Mouse (Mus musculus): ENCODE results near the gene Crispld2. TPM values are rescaled to one million over a fixed set of nuclear protein-coding genes. Genes with fewer than 3 reads are reported as not detected.

The Crispld2 gene
- polyA plus RNA-seq, 1 experiment from 2014 or later: 3.2 TPM

DNA sequence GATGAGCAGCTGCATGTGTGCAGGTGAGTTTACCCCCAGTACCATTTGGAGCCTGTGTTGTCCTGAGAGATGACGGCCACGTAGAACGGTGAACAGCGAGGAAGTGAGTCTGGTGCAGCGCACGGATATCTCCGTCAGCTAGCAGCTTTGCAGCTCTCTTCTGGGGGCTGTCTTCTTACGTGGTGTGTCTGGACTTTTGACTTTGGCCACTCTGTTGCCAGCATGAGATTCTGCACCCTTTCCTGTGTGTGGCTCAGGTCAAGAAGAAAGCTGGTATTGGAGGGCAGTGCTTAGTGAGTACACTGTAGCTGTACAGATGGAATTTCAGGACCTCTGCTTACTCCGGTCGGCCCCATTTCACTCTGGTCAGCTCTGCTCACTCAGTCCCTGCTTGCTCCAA, 34.2 kb upstream of the Crispld2 start:
- Histone ChIP-seq H3K4me3 (ENCODE audit: low read depth, low read length) (no peak overlapping the region), H3K27me3 (ENCODE audit: control insufficient read depth, insufficient read depth, low read depth, low read length) (no peaks in the 10 kb centered on the region), H3K9me3 (replicated peaks; ENCODE audit: control insufficient read depth, low read length) (no peaks in the 10 kb centered on the region), H3K4me2 (ENCODE audit: low read depth, low read length) (no peak overlapping the region), H3K36me3 (ENCODE audit: control insufficient read depth, insufficient read depth) (peaks cover 40% of the 10 kb centered on the region), H3K9ac (ENCODE audit: low read depth, low read length) (no peak overlapping the region), H3K4me1 (ENCODE audit: control insufficient read depth, low read depth, low read length) (no peaks in the 10 kb centered on the region), H3K27ac (ENCODE audit: low read length) (no peak overlapping the region)
- ATAC-seq (ENCODE audit: low read depth): no peak
- WGBS (ENCODE audit: insufficient replicate concordance): 89% methylated on average over 10 of the region's 10 CpGs

DNA sequence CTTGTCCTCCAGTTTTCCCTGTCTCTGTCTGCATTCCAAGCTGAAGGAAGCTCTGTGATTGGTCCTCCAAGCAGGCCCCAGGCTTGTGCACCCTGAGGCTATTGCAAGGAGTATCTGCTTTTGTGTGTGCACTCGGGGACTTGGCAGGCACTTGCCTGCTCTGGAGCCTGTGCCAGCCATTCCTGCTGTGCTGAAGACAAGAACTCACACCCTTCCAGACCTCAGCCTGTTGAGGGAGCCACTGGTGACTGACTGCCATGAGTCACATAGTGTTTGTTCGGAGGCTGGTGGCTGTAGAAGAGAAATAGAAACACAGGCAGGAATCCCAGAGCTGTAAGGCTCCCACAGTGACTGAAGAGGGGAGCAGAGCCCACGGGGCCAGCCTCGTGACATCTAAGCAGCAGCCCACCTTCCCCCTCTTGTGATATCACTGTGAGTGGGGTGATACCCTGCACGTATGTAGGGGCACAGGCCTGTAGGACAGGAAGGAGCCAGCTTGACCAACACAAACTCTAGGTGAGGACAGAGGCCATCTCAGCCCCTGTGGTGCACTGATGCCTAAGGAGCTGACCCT, 31.6 kb upstream of the Crispld2 start:
- no peak for ATAC-seq (ENCODE audit: low read depth)
- no peak overlapping the region for H3K4me3 ChIP-seq (ENCODE audit: low read depth, low read length)
- H3K4me1 ChIP-seq (ENCODE audit: control insufficient read depth, low read depth, low read length): no peaks in the 10 kb centered on the region
- no peak overlapping the region for H3K27ac ChIP-seq (ENCODE audit: low read length)
- no peak overlapping the region for H3K9ac ChIP-seq (ENCODE audit: low read depth, low read length)
- no peaks in the 10 kb centered on the region for H3K9me3 ChIP-seq (replicated peaks; ENCODE audit: control insufficient read depth, low read length)
- H3K36me3 ChIP-seq (ENCODE audit: control insufficient read depth, insufficient read depth): peaks cover 16% of the 10 kb centered on the region
- H3K27me3 ChIP-seq (ENCODE audit: control insufficient read depth, insufficient read depth, low read depth, low read length): no peaks in the 10 kb centered on the region
- no peak overlapping the region for H3K4me2 ChIP-seq (ENCODE audit: low read depth, low read length)
- 59% methylated on average over 5 of the region's 5 CpGs for WGBS (ENCODE audit: insufficient replicate concordance)

DNA sequence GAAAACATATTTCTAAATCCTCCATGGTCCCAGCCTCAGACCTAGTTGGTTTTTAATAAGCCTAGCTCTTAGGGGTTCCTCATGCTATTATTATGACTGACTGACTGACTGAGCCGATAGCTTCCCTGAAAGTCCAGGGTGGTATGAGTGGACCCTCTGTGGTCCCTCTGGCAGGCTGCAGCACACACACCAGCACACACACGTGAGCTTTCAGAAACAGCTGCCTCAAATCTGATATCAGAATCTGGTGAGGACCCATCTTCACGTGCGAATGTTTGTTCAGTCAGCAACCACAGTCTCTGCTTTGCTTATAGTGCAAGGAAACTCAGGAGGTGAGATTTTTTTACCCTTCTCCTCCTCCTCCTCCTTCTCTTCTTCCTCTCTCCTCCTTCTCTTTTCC, 27.4 kb upstream of the Crispld2 start:
- Histone ChIP-seq H3K27me3 (ENCODE audit: control insufficient read depth, insufficient read depth, low read depth, low read length) (no peaks in the 10 kb centered on the region), H3K9me3 (replicated peaks; ENCODE audit: control insufficient read depth, low read length) (peaks cover 2% of the 10 kb centered on the region; the same call in 1 of the 2 replicates), H3K4me1 (ENCODE audit: control insufficient read depth, low read depth, low read length) (no peaks in the 10 kb centered on the region), H3K27ac (ENCODE audit: low read length) (no peak overlapping the region), H3K4me2 (ENCODE audit: low read depth, low read length) (no peak overlapping the region), H3K9ac (ENCODE audit: low read depth, low read length) (no peak overlapping the region), H3K36me3 (ENCODE audit: control insufficient read depth, insufficient read depth) (no peaks in the 10 kb centered on the region), H3K4me3 (ENCODE audit: low read depth, low read length) (no peak overlapping the region)
- WGBS (ENCODE audit: insufficient replicate concordance): 54% methylated on average over 4 of the region's 4 CpGs
- no peak for ATAC-seq (ENCODE audit: low read depth)

DNA sequence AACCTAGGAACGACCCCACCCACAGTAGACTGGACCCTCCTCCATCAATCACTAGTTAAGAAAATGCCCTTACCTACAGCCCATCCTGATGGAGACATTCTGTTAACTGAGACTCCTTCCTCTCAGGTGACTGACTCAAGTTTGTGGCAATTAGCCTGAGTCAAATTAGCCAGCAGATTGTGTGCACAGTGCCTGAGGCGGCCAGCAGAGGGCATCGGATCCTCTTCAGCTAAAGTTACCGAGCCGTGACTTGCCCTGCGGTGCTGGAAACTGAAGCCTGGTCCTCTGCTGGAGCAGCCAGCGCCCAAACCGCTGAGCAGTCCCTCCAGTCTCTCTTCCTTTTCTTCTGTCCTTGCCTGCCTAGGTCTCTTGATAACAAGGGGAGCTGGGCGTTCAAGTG, 24.8 kb upstream of the Crispld2 start:
- Histone ChIP-seq H3K9me3 (replicated peaks; ENCODE audit: control insufficient read depth, low read length) (peaks cover 2% of the 10 kb centered on the region; the same call in 1 of the 2 replicates), H3K9ac (ENCODE audit: low read depth, low read length) (no peak overlapping the region), H3K27me3 (ENCODE audit: control insufficient read depth, insufficient read depth, low read depth, low read length) (no peaks in the 10 kb centered on the region), H3K4me3 (ENCODE audit: low read depth, low read length) (no peak overlapping the region), H3K4me2 (ENCODE audit: low read depth, low read length) (no peak overlapping the region), H3K4me1 (ENCODE audit: control insufficient read depth, low read depth, low read length) (no peaks in the 10 kb centered on the region), H3K36me3 (ENCODE audit: control insufficient read depth, insufficient read depth) (no peaks in the 10 kb centered on the region), H3K27ac (ENCODE audit: low read length) (no peak overlapping the region)
- 69% methylated on average over 9 of the region's 9 CpGs for WGBS (ENCODE audit: insufficient replicate concordance)
- no peak for ATAC-seq (ENCODE audit: low read depth)

DNA sequence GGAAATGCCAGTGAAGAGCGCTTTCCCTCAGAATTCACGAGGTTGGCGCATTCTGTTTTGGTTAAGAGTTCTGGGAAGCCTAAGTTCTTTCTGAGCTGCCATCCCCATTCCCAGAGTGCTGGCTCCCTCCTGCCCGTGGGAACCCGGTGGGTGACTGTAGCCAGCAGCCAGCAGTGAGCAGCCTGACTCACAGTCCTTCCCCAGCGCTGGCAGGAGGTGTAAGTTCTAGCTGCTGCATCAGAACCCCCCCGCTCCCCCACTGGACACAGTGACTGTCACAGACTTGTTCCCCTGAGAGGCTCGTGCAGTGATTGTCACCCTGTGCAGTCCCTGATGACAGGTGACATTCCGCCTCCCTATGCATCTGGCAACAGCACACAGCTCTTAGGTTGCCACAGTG, 22.1 kb upstream of the Crispld2 start:
- Histone ChIP-seq H3K36me3 (ENCODE audit: control insufficient read depth, insufficient read depth) (no peaks in the 10 kb centered on the region), H3K4me3 (ENCODE audit: low read depth, low read length) (no peak overlapping the region), H3K4me1 (ENCODE audit: control insufficient read depth, low read depth, low read length) (no peaks in the 10 kb centered on the region), H3K9ac (ENCODE audit: low read depth, low read length) (no peak overlapping the region), H3K9me3 (replicated peaks; ENCODE audit: control insufficient read depth, low read length) (peaks cover 2% of the 10 kb centered on the region; the same call in 1 of the 2 replicates), H3K4me2 (ENCODE audit: low read depth, low read length) (no peak overlapping the region), H3K27me3 (ENCODE audit: control insufficient read depth, insufficient read depth, low read depth, low read length) (no peaks in the 10 kb centered on the region), H3K27ac (ENCODE audit: low read length) (no peak overlapping the region)
- 64% methylated on average over 9 of the region's 9 CpGs for WGBS (ENCODE audit: insufficient replicate concordance)
- ATAC-seq (ENCODE audit: low read depth): no peak

DNA sequence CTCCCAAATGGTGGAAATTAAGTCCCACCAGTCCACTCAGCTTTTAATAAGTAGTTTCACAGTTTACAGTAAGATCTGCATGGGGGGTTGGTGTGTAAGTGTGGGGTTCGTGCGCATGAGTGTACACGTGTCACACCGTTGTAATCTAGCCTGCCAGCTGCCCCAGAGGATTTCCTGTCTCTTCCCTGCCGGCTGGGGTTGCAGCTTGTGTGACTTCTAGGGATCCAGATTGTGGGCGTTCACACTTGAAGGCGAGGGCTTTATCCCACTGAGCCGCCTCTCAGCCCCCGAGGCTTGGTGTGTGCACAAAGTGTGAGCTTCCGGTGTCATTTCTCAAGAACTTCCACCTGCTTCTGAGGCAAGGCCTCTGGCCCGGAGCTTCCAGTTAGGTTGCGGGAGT, 19.7 kb upstream of the Crispld2 start:
- Histone ChIP-seq H3K4me3 (ENCODE audit: low read depth, low read length) (no peak overlapping the region), H3K4me2 (ENCODE audit: low read depth, low read length) (no peak overlapping the region), H3K9me3 (replicated peaks; ENCODE audit: control insufficient read depth, low read length) (peaks cover 2% of the 10 kb centered on the region; the same call in 1 of the 2 replicates), H3K27me3 (ENCODE audit: control insufficient read depth, insufficient read depth, low read depth, low read length) (no peaks in the 10 kb centered on the region), H3K36me3 (ENCODE audit: control insufficient read depth, insufficient read depth) (no peaks in the 10 kb centered on the region), H3K27ac (ENCODE audit: low read length) (no peak overlapping the region), H3K9ac (ENCODE audit: low read depth, low read length) (no peak overlapping the region), H3K4me1 (ENCODE audit: control insufficient read depth, low read depth, low read length) (no peaks in the 10 kb centered on the region)
- 15% methylated on average over 12 of the region's 12 CpGs for WGBS (ENCODE audit: insufficient replicate concordance)
- 0 out of 2 replicates have a peak, but pooled peaks have one; percentile 21 for ATAC-seq (ENCODE audit: low read depth)

DNA sequence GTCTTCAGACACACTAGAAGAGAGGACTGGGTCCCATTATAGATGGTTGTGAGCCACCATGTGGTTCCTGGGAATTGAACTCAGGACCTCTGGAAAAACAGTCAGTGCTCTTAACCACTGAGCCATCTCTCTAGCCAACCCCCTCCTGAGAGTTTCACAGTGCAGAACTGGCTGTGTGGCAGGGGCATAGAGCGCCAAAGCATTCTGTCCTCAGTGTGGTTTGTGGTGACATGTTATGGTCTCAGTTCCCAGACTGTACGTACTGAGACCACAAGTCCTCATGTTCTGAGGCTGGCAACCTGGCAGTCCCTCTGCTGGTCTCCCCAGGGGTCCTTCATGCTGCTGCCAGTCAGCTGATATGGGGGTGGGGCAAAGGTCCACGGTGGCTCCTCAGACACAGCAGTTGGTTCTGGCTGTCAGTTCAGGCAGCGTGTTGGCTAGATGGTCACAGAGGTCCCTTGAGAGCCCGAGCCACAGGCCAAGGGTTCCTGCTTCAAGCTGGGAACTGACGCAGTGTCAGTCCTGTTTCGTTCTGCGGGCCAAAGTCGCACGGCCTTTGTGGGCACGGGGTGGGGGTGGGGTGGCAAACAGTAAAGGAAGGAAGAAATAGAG, 13.4 kb upstream of the Crispld2 start:
- no peaks in the 10 kb centered on the region for H3K9me3 ChIP-seq (replicated peaks; ENCODE audit: control insufficient read depth, low read length)
- no peak for ATAC-seq (ENCODE audit: low read depth)
- H3K4me1 ChIP-seq (ENCODE audit: control insufficient read depth, low read depth, low read length): no peaks in the 10 kb centered on the region
- H3K4me2 ChIP-seq (ENCODE audit: low read depth, low read length): no peak overlapping the region
- H3K9ac ChIP-seq (ENCODE audit: low read depth, low read length): no peak overlapping the region
- no peak overlapping the region for H3K27ac ChIP-seq (ENCODE audit: low read length)
- no peaks in the 10 kb centered on the region for H3K36me3 ChIP-seq (ENCODE audit: control insufficient read depth, insufficient read depth)
- 23% methylated on average over 11 of the region's 11 CpGs for WGBS (ENCODE audit: insufficient replicate concordance)
- no peak overlapping the region for H3K4me3 ChIP-seq (ENCODE audit: low read depth, low read length)
- H3K27me3 ChIP-seq (ENCODE audit: control insufficient read depth, insufficient read depth, low read depth, low read length): no peaks in the 10 kb centered on the region

DNA sequence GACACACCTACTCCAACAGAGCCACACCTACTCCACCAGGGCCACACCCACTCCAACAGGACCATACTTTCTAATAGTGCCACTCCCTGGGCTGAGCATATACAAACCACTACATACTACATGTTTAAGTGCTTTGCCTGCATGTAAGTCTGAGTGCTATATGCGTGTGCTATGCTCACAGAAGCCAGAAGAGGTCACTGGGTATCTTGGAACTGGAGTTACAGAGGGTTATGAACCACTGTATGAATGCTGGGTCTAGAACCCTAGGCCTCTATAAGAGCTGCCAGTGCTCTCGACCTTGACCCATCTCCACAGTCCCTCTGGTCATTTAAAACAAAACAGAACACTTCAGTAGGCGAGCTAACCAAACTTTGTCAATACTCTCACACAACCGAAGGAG, 11.0 kb upstream of the Crispld2 start:
- no peaks in the 10 kb centered on the region for H3K4me1 ChIP-seq (ENCODE audit: control insufficient read depth, low read depth, low read length)
- no peak overlapping the region for H3K27ac ChIP-seq (ENCODE audit: low read length)
- no peak overlapping the region for H3K4me2 ChIP-seq (ENCODE audit: low read depth, low read length)
- no peak overlapping the region for H3K4me3 ChIP-seq (ENCODE audit: low read depth, low read length)
- no peaks in the 10 kb centered on the region; the same call in 1 of the 2 replicates for H3K27me3 ChIP-seq (ENCODE audit: control insufficient read depth, insufficient read depth, low read depth, low read length)
- H3K36me3 ChIP-seq (ENCODE audit: control insufficient read depth, insufficient read depth): no peaks in the 10 kb centered on the region
- no peak overlapping the region for H3K9ac ChIP-seq (ENCODE audit: low read depth, low read length)
- H3K9me3 ChIP-seq (replicated peaks; ENCODE audit: control insufficient read depth, low read length): no peaks in the 10 kb centered on the region
- WGBS (ENCODE audit: insufficient replicate concordance): 44% methylated on average over 4 of the region's 4 CpGs
- ATAC-seq (ENCODE audit: low read depth): no peak

DNA sequence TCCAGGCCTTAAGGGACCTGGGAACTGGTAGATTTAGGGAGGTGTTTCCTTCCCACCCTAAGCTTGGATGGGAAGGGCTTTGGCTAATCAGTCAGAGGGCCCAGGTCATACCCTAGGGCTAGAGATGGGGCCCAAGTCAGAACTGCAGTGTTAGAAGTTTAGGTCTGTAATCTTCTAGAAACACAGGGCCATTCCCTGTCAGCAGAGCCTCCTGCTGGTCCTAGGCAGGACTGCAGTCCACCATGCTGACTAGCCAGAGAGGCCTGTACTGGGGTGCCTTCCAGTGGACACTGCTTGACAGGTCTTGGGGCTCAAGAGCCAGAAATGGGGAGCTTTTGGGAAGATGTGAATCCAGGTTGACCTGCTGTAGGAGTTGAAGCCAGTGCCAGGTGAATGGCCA, 8.2 kb upstream of the Crispld2 start:
- H3K9me3 ChIP-seq (replicated peaks; ENCODE audit: control insufficient read depth, low read length): no peaks in the 10 kb centered on the region
- H3K4me3 ChIP-seq (ENCODE audit: low read depth, low read length): no peak overlapping the region
- ATAC-seq (ENCODE audit: low read depth): no peak
- H3K36me3 ChIP-seq (ENCODE audit: control insufficient read depth, insufficient read depth): no peaks in the 10 kb centered on the region
- H3K27ac ChIP-seq (ENCODE audit: low read length): no peak overlapping the region
- H3K9ac ChIP-seq (ENCODE audit: low read depth, low read length): no peak overlapping the region
- H3K4me1 ChIP-seq (ENCODE audit: control insufficient read depth, low read depth, low read length): no peaks in the 10 kb centered on the region
- H3K4me2 ChIP-seq (ENCODE audit: low read depth, low read length): no peak overlapping the region
- no peaks in the 10 kb centered on the region; the same call in 1 of the 2 replicates for H3K27me3 ChIP-seq (ENCODE audit: control insufficient read depth, insufficient read depth, low read depth, low read length)

Data from liver, embryonic 16.5 days (tissue).